Mouse (Mus musculus): ENCODE measurements around the gene Peak1. TPM values are rescaled to one million over a fixed set of nuclear protein-coding genes. Genes with fewer than 3 reads are reported as not detected.

Peak1 gene
- polyA plus RNA-seq (2012; rRNA removed): 1.8 and 2.1 TPM in 2 replicates

GRCm38 (mm10) chr9:56417948-56418737 lies at the start of gene Peak1, which contains the start of gene Hmg20a:
Gene Peak1 (minus strand): TSS chr9:56418067.
Gene Hmg20a (plus strand): TSS chr9:56418609.

GRCm38 (mm10) chr9:56165377-56165776 lies 252.5 kb downstream of the Peak1 start, which contains the start of gene Tspan3:
Gene Tspan3 (minus strand): TSS chr9:56165477.

Other genes starting within 250 kb of the Peak1 start
- gene Hmg20a, start 542 bp upstream of the Peak1 start, polyA plus RNA-seq (2012; rRNA removed): 5.6 and 7.0 TPM in 2 replicates

Data from stomach, adult 2 months (tissue).